Mouse (Mus musculus): ENCODE measurements at regions not wholly inside any gene's neighbourhood (a gene's known extent, or its start where the extent isn't known, plus 50 kb on each side); places are given as distances from the start of the nearest gene placed in this dataset.
A peak's percentile ranks its signal among the peaks of the same experiment; 100 is the strongest.

DNA sequence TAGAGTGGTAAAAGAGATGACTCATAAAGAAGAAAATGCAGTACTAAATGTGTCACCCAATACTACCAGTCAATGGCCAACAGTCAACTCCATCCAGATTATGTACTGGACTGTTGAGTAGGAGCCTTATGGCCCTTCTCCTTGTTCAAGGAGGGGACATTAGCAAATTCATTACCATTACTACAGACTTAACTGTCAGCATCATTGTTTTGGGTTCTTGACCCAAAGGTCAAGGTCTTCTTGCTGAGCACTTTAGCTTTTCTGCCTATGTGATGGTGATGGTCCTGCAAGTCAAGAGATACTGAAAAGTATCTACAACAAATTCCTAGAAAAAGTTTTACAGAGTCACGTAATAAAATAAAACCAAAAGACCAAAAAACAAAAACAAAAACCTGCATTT lies 1251.4 kb downstream of the Gm37988 start:
- no peak for ATAC-seq (replicated peaks; ENCODE audit: poor library complexity)

DNA sequence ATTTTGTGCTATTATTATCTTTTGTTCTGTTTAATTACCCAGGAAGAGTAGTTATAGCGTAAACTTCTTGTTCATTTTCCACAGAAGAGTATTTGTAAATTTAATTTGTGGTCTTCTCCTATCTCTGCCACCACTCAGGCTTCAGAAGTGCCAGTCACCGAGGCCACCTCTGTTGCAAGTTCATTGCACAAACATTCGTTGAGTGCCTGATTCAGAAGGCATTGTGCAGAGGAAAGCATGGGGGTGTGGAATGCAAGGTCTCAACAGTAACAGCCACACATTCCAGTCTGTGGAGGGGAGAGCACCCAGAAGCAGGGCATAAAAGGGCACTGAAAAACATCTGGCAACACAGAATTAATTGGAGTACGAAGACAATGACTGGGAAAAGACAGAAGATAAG lies 1268.9 kb downstream of the Gm37988 start:
- ATAC-seq (replicated peaks; ENCODE audit: poor library complexity), result no peak

DNA sequence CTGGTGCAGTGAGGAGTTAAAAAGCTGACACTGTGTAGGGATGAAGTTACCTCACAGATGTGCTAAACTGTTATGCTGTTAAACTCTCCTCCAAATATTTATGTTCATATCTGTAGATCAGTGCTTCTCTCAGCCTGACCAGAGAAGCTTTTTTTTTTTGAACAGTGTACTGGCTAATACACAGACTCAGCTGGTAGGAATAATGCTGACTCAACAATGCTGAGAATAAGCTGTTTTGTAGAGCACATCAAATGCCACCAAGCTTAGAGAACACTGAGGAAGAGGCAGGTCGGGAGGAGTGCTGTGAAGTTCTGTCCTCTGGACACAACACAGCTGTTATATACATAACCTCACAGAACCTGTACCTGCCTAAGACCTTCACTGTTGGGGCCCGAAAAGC lies 1274.2 kb downstream of the Gm37988 start:
- ATAC-seq (replicated peaks; ENCODE audit: poor library complexity), result no peak

DNA sequence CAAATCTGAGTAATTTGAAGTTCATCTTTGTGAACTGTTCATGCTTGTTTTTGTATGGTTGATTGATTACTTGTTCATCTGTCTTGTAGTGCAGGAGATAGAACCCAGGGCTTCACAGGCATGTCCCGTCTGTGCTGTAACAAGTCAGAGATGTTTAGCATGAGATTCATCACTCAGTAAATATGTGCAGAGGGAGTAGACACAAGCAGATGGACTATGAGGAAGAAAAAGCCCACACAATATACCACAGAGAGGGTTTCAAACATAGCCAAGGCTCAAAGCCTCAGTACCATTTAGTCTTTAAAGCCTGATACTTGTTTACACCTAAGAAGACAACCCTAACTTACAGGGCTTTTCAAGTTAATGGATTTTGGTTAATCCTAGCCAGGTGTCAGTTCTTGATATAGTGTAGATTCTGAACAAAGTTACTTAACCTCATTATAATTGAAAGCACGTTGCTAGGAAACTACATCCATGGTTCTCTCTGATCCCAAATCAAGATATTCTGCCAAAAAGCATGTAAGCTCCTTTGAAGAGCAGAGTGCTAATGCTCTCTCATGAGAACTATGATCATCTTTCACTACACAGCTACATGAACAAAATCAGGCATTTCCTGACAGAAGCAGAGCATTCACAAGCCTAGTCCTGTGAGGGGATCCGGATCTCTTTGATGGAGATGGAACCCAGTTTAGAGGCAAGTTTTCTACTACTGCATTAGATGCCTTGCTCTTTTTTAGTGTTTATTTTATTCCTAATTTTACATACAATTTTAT lies 1286.7 kb downstream of the Gm37988 start:
- ATAC-seq (replicated peaks; ENCODE audit: poor library complexity), result no peak

DNA sequence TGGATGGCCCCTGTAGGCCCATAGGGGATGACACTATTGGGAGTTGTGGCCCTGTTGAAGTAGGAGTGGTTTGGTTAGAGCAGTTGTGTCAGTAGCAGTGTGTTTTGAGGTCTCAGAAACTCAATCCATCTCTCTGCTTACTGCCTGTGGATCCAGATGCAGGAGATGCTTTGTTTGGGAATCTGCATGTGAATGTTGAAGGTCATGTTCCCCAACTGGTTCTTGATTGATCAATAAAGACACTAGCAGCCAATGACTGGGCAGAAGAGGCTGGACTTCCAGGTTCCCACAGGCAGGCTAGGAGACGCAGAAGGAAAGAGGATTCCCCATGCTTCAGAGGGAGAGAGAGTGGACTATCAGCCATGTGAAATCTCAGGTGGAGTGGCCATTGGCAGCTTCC lies 1309.9 kb downstream of the Gm37988 start:
- ATAC-seq (replicated peaks; ENCODE audit: poor library complexity), result no peak

DNA sequence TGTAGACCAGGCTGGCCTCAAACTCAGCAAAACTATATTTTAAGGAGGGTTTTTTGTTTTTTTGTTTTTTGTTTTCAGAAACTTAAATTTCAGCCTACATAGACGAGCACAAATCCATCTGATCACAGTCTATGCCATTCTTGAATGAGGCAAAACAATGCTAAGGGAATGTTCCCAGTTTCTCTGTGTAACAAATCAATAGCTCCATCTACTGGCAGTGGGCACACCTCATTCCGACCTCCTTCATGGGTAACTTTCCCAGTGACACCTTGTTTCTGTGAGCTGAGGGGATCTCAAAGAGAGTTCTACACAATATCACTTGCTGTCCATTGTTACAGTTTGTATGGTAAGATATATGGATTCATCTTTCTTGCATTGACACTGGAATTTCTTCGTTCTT lies 1327.4 kb downstream of the Gm37988 start:
- no peak for ATAC-seq (replicated peaks; ENCODE audit: poor library complexity)

DNA sequence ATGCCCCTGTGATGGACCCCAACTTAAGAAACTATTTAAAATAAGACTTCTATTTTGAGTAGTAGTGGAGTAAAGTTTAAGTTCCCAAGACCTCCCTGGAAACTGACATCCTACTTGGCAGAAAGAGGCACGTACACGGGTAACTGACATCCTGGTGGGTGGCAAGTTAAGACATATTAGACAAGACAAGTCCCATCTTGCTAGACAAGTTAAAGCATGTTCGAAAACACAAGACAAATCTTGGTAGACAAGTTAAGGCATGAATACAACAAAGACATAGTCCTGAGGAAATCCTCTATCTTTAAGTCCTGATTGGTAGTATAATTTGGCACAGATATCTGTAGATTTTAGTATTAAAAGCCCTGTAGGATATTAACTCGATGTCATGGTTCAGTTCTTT lies 1332.6 kb downstream of the Gm37988 start:
- ATAC-seq (replicated peaks; ENCODE audit: poor library complexity), result no peak

DNA sequence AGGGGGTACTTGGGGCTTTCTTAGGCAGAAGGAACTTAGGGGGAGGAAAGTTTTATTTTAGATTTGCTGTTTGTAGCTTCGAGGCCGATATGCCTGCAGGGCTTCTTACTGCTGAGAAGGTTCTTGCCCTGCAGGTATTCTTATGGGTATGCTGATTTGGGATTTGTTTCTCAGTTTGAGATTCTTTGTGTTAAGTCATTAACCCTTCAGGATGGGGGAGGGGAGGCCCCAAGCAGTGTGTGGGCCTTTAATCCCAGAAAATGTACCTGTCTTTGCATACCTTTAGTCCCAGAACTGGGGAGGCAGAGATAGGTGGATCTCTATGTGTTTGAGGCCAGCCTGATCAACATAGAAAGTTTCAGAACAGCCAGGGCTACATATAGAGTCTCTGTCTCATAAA lies 1335.1 kb downstream of the Gm37988 start:
- no peak for ATAC-seq (replicated peaks; ENCODE audit: poor library complexity)

DNA sequence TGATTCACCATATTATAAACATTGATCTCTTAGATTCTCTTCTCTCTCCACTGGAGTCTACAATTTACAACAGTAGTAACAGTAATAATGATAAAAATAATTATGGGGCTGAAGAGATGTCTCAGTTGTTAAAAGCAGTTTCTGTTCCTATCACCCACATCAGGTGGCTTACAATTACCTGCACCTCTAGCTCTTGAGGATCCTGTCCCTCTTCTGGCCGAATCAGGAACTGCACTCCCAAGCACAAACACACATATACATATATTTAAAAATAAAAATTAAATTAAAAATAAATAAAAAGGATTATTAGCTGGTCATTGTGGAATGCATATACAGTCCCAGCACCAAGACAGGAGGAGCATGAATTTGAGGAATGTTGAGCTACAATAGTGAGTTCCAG lies 1336.2 kb downstream of the Gm37988 start:
- ATAC-seq (replicated peaks; ENCODE audit: poor library complexity), result 0 out of 2 replicates have a peak, but pooled peaks have one; percentile 58

DNA sequence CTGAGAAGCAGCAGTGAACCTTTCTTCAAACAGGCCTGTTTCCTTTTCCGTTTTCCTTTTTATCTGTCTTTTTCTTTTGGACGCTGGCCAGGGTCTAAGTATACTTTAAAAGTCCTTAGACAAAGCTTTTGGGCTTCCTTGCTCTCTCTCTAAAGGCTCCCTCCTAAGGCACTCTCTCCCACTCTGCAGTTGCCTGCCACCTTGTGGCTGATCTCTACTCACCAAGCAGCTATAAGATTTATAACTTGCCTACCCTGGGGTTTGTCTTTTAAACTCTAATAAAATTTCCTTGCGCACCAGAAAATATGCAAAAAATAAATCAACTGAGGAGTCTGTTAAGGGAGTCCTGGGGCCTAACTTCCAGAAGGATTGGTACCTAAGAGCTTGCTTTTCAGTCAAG lies 1344.7 kb downstream of the Gm37988 start:
- no peak for ATAC-seq (replicated peaks; ENCODE audit: poor library complexity)

All from megakaryocyte progenitor cell, adult 5-6 weeks (primary cell).